Mouse (Mus musculus): Measurements from ENCODE around the gene Phc2. TPM values are rescaled to one million over a fixed set of nuclear protein-coding genes. Genes with fewer than 3 reads are reported as not detected.
A peak's percentile ranks its signal among the peaks of the same experiment; 100 is the strongest.

Phc2 gene
- polyA plus RNA-seq, 1 experiment, result 64.6 TPM

GRCm38 (mm10) chr4:128734217-128734616 lies 79.7 kb downstream of the Phc2 start:
- Histone ChIP-seq H3K36me3 (ENCODE audit: control insufficient read depth, insufficient read depth, low read length) (no peaks in the 10 kb centered on the region), H3K4me1 (ENCODE audit: control insufficient read depth, insufficient read depth, low read length) (peaks cover 57% of the 10 kb centered on the region), H3K4me3 (ENCODE audit: insufficient read depth, low read depth, low read length) (no peak overlapping the region), H3K27me3 (replicated peaks; ENCODE audit: control insufficient read depth, insufficient read depth, low read length) (no peaks in the 10 kb centered on the region), H3K27ac (ENCODE audit: insufficient read depth, low read depth, low read length) (peak overlapping the region; percentile 88)
- WGBS, result 11% methylated on average over 5 of the region's 5 CpGs
- DNase-seq, result peak; percentile 90
- TF ChIP-seq POLR2A (IDR thresholded peaks at IDR 0.05; ENCODE audit: low read depth, low read length), result no peak
- TF ChIP-seq CTCF (conservative IDR thresholded peaks at IDR 0.05; ENCODE audit: insufficient read depth, insufficient read length, low read depth, low read length), result no peak

- Histone ChIP-seq H3K4me3 (ENCODE audit: insufficient read depth, low read depth, low read length) (0 out of 2 replicates have a peak overlapping the region, but pooled peaks have one; percentile 3), H3K27me3 (replicated peaks; ENCODE audit: control insufficient read depth, insufficient read depth, low read length) (no peaks in the 10 kb centered on the region), H3K27ac (ENCODE audit: insufficient read depth, low read depth, low read length) (peak overlapping the region; percentile 88), H3K36me3 (ENCODE audit: control insufficient read depth, insufficient read depth, low read length) (no peaks in the 10 kb centered on the region), H3K4me1 (ENCODE audit: control insufficient read depth, insufficient read depth, low read length) (peaks cover 50% of the 10 kb centered on the region)
- 42% methylated on average over 18 of the region's 18 CpGs for WGBS
- peak; percentile 76 for DNase-seq
- TF ChIP-seq POLR2A (IDR thresholded peaks at IDR 0.05; ENCODE audit: low read depth, low read length) (no peak), CTCF (conservative IDR thresholded peaks at IDR 0.05; ENCODE audit: insufficient read depth, insufficient read length, low read depth, low read length) (no peak)
These were observed 80.5 kb downstream of the Phc2 start for GRCm38 (mm10) chr4:128734721-128735671.

DNA sequence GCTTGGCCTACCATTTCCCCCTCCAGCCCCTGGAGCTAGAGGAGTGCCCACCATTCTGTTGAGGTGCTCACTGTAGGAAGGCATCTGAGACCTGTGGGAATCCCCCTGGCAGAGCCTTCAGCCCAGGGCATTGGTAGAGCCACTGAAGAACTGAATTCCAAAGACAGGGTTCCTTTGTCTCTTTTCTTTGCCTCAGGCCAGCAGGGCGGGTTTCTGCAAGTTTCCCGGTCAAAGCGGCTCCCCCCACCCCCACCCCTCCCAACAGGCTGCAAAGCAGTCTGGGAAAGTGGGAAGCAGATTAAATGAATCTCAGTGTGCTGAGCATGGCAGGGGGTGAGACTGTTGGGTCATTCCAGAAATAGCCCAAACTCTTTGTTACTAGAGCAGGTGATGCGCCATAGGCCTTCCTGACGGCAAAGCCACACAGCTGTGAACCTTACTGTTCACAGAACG lies 82.7 kb downstream of the Phc2 start:
- Histone ChIP-seq H3K4me1 (ENCODE audit: control insufficient read depth, insufficient read depth, low read length) (peaks cover 48% of the 10 kb centered on the region), H3K36me3 (ENCODE audit: control insufficient read depth, insufficient read depth, low read length) (no peaks in the 10 kb centered on the region), H3K27ac (ENCODE audit: insufficient read depth, low read depth, low read length) (peak overlapping the region; percentile 53), H3K4me3 (ENCODE audit: insufficient read depth, low read depth, low read length) (no peak overlapping the region), H3K27me3 (replicated peaks; ENCODE audit: control insufficient read depth, insufficient read depth, low read length) (no peaks in the 10 kb centered on the region)
- 26% methylated on average over 6 of the region's 6 CpGs for WGBS
- no peak for TF ChIP-seq POLR2A (IDR thresholded peaks at IDR 0.05; ENCODE audit: low read depth, low read length)
- TF ChIP-seq CTCF (conservative IDR thresholded peaks at IDR 0.05; ENCODE audit: insufficient read depth, insufficient read length, low read depth, low read length), result no peak
- no peak for DNase-seq

DNA sequence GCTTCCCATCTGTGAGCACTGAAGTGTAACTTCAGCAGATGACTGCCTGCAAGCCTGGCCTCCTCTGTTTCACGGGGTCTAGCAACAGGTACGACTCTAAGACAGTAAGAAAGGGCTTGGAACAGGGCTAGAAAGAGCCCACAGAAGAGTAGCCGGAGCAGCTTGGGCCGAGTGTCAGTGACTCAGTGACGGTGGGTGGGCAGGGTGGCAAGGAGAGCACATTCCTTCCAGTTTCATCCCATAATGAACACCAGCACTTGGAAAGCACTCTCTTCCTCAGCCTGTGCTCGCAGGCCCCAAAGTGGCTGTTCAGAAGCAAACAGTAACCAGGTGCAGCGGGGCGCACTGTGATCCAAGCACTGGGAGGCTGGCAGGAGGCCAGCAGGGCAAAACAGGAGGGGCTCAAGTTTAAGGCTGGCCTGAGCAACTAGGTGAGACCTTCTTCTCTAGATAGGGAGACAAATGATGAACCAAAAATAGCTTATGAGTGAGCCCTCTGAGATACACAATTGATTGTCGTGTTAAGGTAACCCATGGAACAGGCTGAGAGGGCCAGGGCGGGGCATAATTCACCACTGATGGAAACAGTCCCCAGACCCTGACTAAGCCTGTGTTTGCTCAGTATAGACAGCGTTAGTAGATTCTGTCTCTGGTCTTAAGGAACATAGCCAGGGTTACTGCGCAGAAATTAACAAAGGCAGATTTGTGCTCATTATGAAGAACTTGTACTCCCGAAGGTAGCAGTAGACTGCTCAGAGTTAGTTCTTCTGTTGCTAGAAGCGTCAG lies 83.5 kb downstream of the Phc2 start:
- Histone ChIP-seq H3K27ac (ENCODE audit: insufficient read depth, low read depth, low read length) (no peak overlapping the region), H3K4me3 (ENCODE audit: insufficient read depth, low read depth, low read length) (no peak overlapping the region), H3K4me1 (ENCODE audit: control insufficient read depth, insufficient read depth, low read length) (peaks cover 48% of the 10 kb centered on the region), H3K27me3 (replicated peaks; ENCODE audit: control insufficient read depth, insufficient read depth, low read length) (no peaks in the 10 kb centered on the region), H3K36me3 (ENCODE audit: control insufficient read depth, insufficient read depth, low read length) (no peaks in the 10 kb centered on the region)
- WGBS, result 51% methylated on average over 14 of the region's 14 CpGs
- no peak for TF ChIP-seq CTCF (conservative IDR thresholded peaks at IDR 0.05; ENCODE audit: insufficient read depth, insufficient read length, low read depth, low read length)
- no peak for TF ChIP-seq POLR2A (IDR thresholded peaks at IDR 0.05; ENCODE audit: low read depth, low read length)
- no peak for DNase-seq

- no peak for TF ChIP-seq POLR2A (IDR thresholded peaks at IDR 0.05; ENCODE audit: low read depth, low read length)
- no peak for TF ChIP-seq CTCF (conservative IDR thresholded peaks at IDR 0.05; ENCODE audit: insufficient read depth, insufficient read length, low read depth, low read length)
- WGBS, result 48% methylated on average over 1 of the region's 1 CpGs
- Histone ChIP-seq H3K27me3 (replicated peaks; ENCODE audit: control insufficient read depth, insufficient read depth, low read length) (no peaks in the 10 kb centered on the region), H3K36me3 (ENCODE audit: control insufficient read depth, insufficient read depth, low read length) (no peaks in the 10 kb centered on the region), H3K27ac (ENCODE audit: insufficient read depth, low read depth, low read length) (no peak overlapping the region), H3K4me3 (ENCODE audit: insufficient read depth, low read depth, low read length) (no peak overlapping the region), H3K4me1 (ENCODE audit: control insufficient read depth, insufficient read depth, low read length) (peaks cover 22% of the 10 kb centered on the region)
- DNase-seq, result no peak
These were observed 86.4 kb downstream of the Phc2 start for GRCm38 (mm10) chr4:128740878-128741277.

GRCm38 (mm10) chr4:128741906-128742305 lies 87.4 kb downstream of the Phc2 start:
- peak overlapping the region; percentile 29; the same call in 1 of the 2 replicates for H3K27ac ChIP-seq (ENCODE audit: insufficient read depth, low read depth, low read length)
- peaks cover 14% of the 10 kb centered on the region for H3K4me1 ChIP-seq (ENCODE audit: control insufficient read depth, insufficient read depth, low read length)
- peaks cover 1% of the 10 kb centered on the region; the same call in 1 of the 2 replicates for H3K36me3 ChIP-seq (ENCODE audit: control insufficient read depth, insufficient read depth, low read length)
- H3K4me3 ChIP-seq (ENCODE audit: insufficient read depth, low read depth, low read length), result no peak overlapping the region
- DNase-seq, result no peak
- H3K27me3 ChIP-seq (replicated peaks; ENCODE audit: control insufficient read depth, insufficient read depth, low read length), result no peaks in the 10 kb centered on the region
- WGBS, result 30% methylated on average over 5 of the region's 5 CpGs
- TF ChIP-seq CTCF (conservative IDR thresholded peaks at IDR 0.05; ENCODE audit: insufficient read depth, insufficient read length, low read depth, low read length), result no peak
- no peak for TF ChIP-seq POLR2A (IDR thresholded peaks at IDR 0.05; ENCODE audit: low read depth, low read length)

Measured in kidney, adult 2 months (tissue).